8 mouse cellular contexts compared by ENCODE assay signal in the genomic region with DNA sequence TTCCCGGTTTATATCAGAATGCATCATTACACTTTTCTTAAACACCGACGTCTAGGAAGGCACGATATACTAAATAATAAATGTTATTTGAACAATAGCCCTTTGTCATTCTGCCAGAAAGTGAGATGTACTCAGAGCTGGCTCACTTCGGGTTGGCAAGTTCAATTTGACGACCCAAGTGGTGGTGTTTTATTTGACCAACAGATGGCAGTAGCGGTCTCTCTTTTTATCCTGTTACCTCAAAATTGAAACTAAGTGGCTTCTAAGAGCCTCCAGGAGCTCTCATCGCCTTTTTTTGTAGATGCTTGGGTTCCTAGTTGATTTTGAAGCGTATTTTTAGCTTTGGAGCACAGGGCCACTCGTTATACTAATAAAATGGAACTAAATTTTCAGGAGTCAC.
DNase-seq lines count a peak whose midpoint lies in the region; ATAC-seq and TF ChIP-seq lines count a peak whose summit lies in the region.

No protein-coding gene starts in this region.

- H3K4me1 ChIP-seq in cortical plate, adult 2 months (ENCODE audit: control insufficient read depth, insufficient read depth, low read length), result no peaks in the 10 kb centered on the region
- H3K4me1 ChIP-seq in liver, embryonic 12.5 days, result no peaks in the 10 kb centered on the region
- H3K4me1 ChIP-seq in neural tube, embryonic 13.5 days (replicated peaks), result no peaks in the 10 kb centered on the region

- no peaks in the 10 kb centered on the region for H3K27me3 ChIP-seq in liver, embryonic 12.5 days (replicated peaks)
- H3K27me3 ChIP-seq in neural tube, embryonic 13.5 days, result no peaks in the 10 kb centered on the region

- TF ChIP-seq CTCF in cortical plate, adult 2 months (IDR thresholded peaks at IDR 0.05; ENCODE audit: extremely low read depth, insufficient read depth, low read length), result peak; percentile 52; the same call in 1 of the 2 replicates

- no peaks in the 10 kb centered on the region for H3K36me3 ChIP-seq in liver, embryonic 12.5 days
- H3K36me3 ChIP-seq in neural tube, embryonic 13.5 days, result no peaks in the 10 kb centered on the region

- H3K9ac ChIP-seq in liver, embryonic 12.5 days, result no peak overlapping the region
- no peak overlapping the region for H3K9ac ChIP-seq in neural tube, embryonic 13.5 days

- WGBS in liver, embryonic 12.5 days (ENCODE audit: insufficient replicate concordance), result 9% methylated on average over 10 of the region's 10 CpGs
- WGBS in neural tube, embryonic 13.5 days, result 12% methylated on average over 10 of the region's 10 CpGs

- ATAC-seq in activated CD4-positive, CD25-positive, alpha-beta regulatory T cell, adult 4 months, result peak; percentile 79
- no peak for ATAC-seq in liver, embryonic 12.5 days
- 0 out of 2 replicates have a peak, but pooled peaks have one; percentile 19 for ATAC-seq in neural tube, embryonic 13.5 days (ENCODE audit: low read depth)
- no peak for ATAC-seq in erythroblast, adult 5-6 weeks (replicated peaks; ENCODE audit: low FRiP score, poor library complexity, severe bottlenecking)

- TF ChIP-seq POLR2A in cortical plate, adult 2 months (IDR thresholded peaks at IDR 0.05; ENCODE audit: extremely low read depth, insufficient read depth, low read length), result no peak

- H3K4me3 ChIP-seq in cortical plate, adult 2 months (ENCODE audit: insufficient read depth, low read length), result no peak overlapping the region
- no peak overlapping the region for H3K4me3 ChIP-seq in liver, embryonic 12.5 days
- H3K4me3 ChIP-seq in neural tube, embryonic 13.5 days, result no peak overlapping the region

- H3K9me3 ChIP-seq in liver, embryonic 12.5 days (replicated peaks), result no peaks in the 10 kb centered on the region
- no peaks in the 10 kb centered on the region for H3K9me3 ChIP-seq in neural tube, embryonic 13.5 days

- peak; percentile 7 to 20 for DNase-seq in CD8-positive naive resting alpha-beta T cell, adult 2 months (ENCODE audit: low read depth in 2 of 2, low spot score in 2 of 2)
- DNase-seq in gastrocnemius, postnatal 25 days, result peak; percentile 5
- DNase-seq in kidney, postnatal 10 days, result peak; percentile 70

- H3K4me2 ChIP-seq in liver, embryonic 12.5 days, result peak overlapping the region; percentile 29; the same call in 1 of the 2 replicates
- no peak overlapping the region for H3K4me2 ChIP-seq in neural tube, embryonic 13.5 days

- H3K27ac ChIP-seq in cortical plate, adult 2 months (ENCODE audit: insufficient read depth, low read length), result no peak overlapping the region
- H3K27ac ChIP-seq in liver, embryonic 12.5 days, result no peak overlapping the region
- no peak overlapping the region for H3K27ac ChIP-seq in neural tube, embryonic 13.5 days (replicated peaks)

Comparison
In these comparisons a context has a peak if more than half of its experiments do, and no peak if none do; other contexts are left out.
1. DNase-seq: peak in every context shown above with its lines; median percentile 70 in kidney, postnatal 10 days; 14 in CD8-positive naive resting alpha-beta T cell, adult 2 months; 5 in gastrocnemius, postnatal 25 days.
2. ATAC-seq: peak in activated CD4-positive, CD25-positive, alpha-beta regulatory T cell, adult 4 months (single experiment) and neural tube, embryonic 13.5 days (single experiment); none in liver, embryonic 12.5 days (single experiment) and erythroblast, adult 5-6 weeks (single experiment).